Mouse (Mus musculus): ENCODE measurements around the gene Grwd1. TPM values are rescaled to one million over a fixed set of nuclear protein-coding genes. Genes with fewer than 3 reads are reported as not detected.
"Not testable (repeated sequence)": the region's sequence is repeated elsewhere in the genome, so short reads cannot be mapped to it uniquely, and the experiment has no call there.

Gene Grwd1
- total RNA-seq (2012; rRNA removed), result 93.4 and 107 TPM in 2 replicates

GRCm38 (mm10) chr7:45830427-45831127, at the start of gene Grwd1:
TSS of gene Grwd1 (minus strand) at chr7:45830944.
- peak; percentile 90 for DNase-seq (ENCODE audit: low read depth, low spot score)
- H3K9ac ChIP-seq (ENCODE audit: insufficient read depth, low read depth, low read length, poor library complexity, severe bottlenecking), result peak within 1 kb of the TSS; percentile 99
- TF ChIP-seq HCFC1 (IDR thresholded peaks at IDR 0.05; ENCODE audit: borderline replicate concordance, insufficient read depth, low read length) (peak; percentile 88), MAFK (IDR thresholded peaks at IDR 0.05; ENCODE audit: insufficient read depth, low read depth, low read length) (no peak)
- no peaks in the 10 kb centered on the region for H3K9me3 ChIP-seq (ENCODE audit: control insufficient read depth, insufficient read depth, low read depth, low read length)
- in situ Hi-C loops (cut with MboI; ENCODE audit: low sequenced_read_pairs in 2 of 2, unreplicated experiment in 2 of 2), result no loop called here
- H3K4me1 ChIP-seq (ENCODE audit: control insufficient read depth in 2 of 2, insufficient read depth in 2 of 2, low read length in 2 of 2, poor library complexity in 1 of 2), result peaks cover 0 to 7% of the 10 kb centered on the region in 2 experiments; a peak in 2 of 4 replicates
- H3K27ac ChIP-seq (ENCODE audit: insufficient read depth, low read depth, low read length, poor library complexity, severe bottlenecking), result 0 out of 2 replicates have a peak within 1 kb of the TSS, but pooled peaks have one; percentile 60
- H3K4me3 ChIP-seq (ENCODE audit: insufficient read depth in 1 of 2, low read depth in 1 of 2, low read length in 2 of 2, poor library complexity in 1 of 2, severe bottlenecking in 1 of 2), result peak within 1 kb of the TSS; percentile 97 to 99
- peaks cover 34% of the 10 kb centered on the region for H3K36me3 ChIP-seq (ENCODE audit: control insufficient read depth, insufficient read depth, low read length, poor library complexity, severe bottlenecking)

DNA sequence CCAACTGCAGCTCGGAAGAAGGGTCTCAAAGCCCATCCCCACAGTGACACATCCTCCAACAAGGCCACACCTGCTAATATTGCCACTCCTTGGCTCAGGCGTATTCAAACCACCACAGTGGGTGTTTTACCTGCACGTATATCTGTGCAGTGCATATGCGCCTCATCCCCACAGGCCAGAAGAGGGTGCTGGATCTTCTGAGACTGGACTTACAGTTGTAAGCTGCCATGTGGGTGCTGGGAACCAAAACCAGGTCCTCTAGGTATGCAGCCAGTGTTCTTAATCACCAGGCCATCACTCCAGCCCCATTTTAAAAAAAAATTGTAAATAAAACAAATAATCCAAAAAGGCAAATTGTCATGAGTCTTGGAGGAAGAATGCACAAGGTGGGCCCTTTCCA, 49.8 kb upstream of the Grwd1 start:
- Histone ChIP-seq H3K27ac (ENCODE audit: insufficient read depth, low read depth, low read length, poor library complexity, severe bottlenecking) (no peak overlapping the region), H3K36me3 (ENCODE audit: control insufficient read depth, insufficient read depth, low read length, poor library complexity, severe bottlenecking) (peaks cover 15% of the 10 kb centered on the region), H3K4me1 (ENCODE audit: control insufficient read depth in 2 of 2, insufficient read depth in 2 of 2, low read length in 2 of 2, poor library complexity in 1 of 2) (no peaks in the 10 kb centered on the region), H3K9ac (ENCODE audit: insufficient read depth, low read depth, low read length, poor library complexity, severe bottlenecking) (no peak overlapping the region), H3K9me3 (ENCODE audit: control insufficient read depth, insufficient read depth, low read depth, low read length) (no peaks in the 10 kb centered on the region), H3K4me3 (ENCODE audit: insufficient read depth in 1 of 2, low read depth in 1 of 2, low read length in 2 of 2, poor library complexity in 1 of 2, severe bottlenecking in 1 of 2) (peak overlapping the region in 1 of 2 experiments; percentile 37; a peak in 1 of 4 replicates)
- no peak for DNase-seq (ENCODE audit: low read depth, low spot score)
- in situ Hi-C loops (cut with MboI; ENCODE audit: low sequenced_read_pairs in 2 of 2, unreplicated experiment in 2 of 2), result no loop called here
- TF ChIP-seq CHD2 (IDR thresholded peaks at IDR 0.05; ENCODE audit: low read depth, low read length) (no peak), MAFK (IDR thresholded peaks at IDR 0.05; ENCODE audit: insufficient read depth, low read depth, low read length) (no peak), HCFC1 (IDR thresholded peaks at IDR 0.05; ENCODE audit: borderline replicate concordance, insufficient read depth, low read length) (no peak), ZC3H11A (IDR thresholded peaks at IDR 0.05; ENCODE audit: borderline replicate concordance, low read depth, low read length) (no peak), ZNF384 (IDR thresholded peaks at IDR 0.05; ENCODE audit: low read depth, low read length) (no peak)

DNA sequence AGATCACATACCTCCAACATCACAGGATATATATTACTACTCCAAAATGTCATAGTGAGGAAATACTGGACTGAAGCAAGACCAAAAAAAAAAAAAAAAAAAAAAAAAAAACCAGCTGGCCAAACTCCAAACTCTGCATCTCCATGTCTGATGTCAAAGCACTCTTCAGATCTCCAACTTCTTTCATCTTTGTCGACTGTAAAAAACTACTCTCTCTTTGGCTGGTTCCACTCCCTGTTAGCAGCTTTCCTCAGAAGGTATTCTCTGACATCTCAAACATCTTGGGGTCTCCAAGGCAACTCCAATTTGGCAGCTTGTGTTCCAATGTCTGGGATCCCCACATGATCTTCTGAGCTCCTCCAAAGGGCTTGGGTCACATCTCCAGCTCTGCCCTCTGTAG, 47.5 kb upstream of the Grwd1 start, which contains the start of gene Grin2d:
Grin2d (minus strand) TSS at position 101 of the 400 bp plus-strand sequence.
- in situ Hi-C loops (cut with MboI; ENCODE audit: low sequenced_read_pairs in 2 of 2, unreplicated experiment in 2 of 2); H3K4me3 ChIP-seq (ENCODE audit: insufficient read depth in 1 of 2, low read depth in 1 of 2, low read length in 2 of 2, poor library complexity in 1 of 2, severe bottlenecking in 1 of 2); H3K27ac ChIP-seq (ENCODE audit: insufficient read depth, low read depth, low read length, poor library complexity, severe bottlenecking); H3K9me3 ChIP-seq (ENCODE audit: control insufficient read depth, insufficient read depth, low read depth, low read length); H3K9ac ChIP-seq (ENCODE audit: insufficient read depth, low read depth, low read length, poor library complexity, severe bottlenecking); H3K4me1 ChIP-seq (ENCODE audit: control insufficient read depth in 2 of 2, insufficient read depth in 2 of 2, low read length in 2 of 2, poor library complexity in 1 of 2); DNase-seq (ENCODE audit: low read depth, low spot score): not testable (repeated sequence)
- peaks cover 22% of the 10 kb centered on the region for H3K36me3 ChIP-seq (ENCODE audit: control insufficient read depth, insufficient read depth, low read length, poor library complexity, severe bottlenecking)

DNA sequence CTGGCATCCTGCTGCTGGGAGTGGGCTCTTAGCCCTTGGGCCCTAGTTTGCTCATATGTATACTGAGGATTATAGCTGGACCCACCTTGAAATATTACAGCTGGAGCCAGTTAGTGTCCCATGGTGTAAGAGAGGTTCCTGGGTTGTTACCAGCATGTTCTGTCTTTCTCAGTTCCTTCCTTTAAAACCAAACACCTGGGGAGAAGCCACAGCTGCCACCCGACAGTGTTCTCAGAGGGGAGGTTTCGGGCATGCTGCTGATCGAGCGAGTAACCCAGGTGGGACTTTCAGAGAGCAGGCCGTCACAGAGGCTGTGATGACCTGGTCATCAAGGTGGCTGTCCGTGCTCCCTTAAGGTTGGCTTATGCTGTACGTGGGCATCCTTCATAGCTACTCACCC, 46.2 kb upstream of the Grwd1 start:
- no peaks in the 10 kb centered on the region for H3K9me3 ChIP-seq (ENCODE audit: control insufficient read depth, insufficient read depth, low read depth, low read length)
- no peak for DNase-seq (ENCODE audit: low read depth, low spot score)
- no peak for TF ChIP-seq HCFC1 (IDR thresholded peaks at IDR 0.05; ENCODE audit: borderline replicate concordance, insufficient read depth, low read length)
- TF ChIP-seq MAFK (IDR thresholded peaks at IDR 0.05; ENCODE audit: insufficient read depth, low read depth, low read length), result no peak
- no peak for TF ChIP-seq ZC3H11A (IDR thresholded peaks at IDR 0.05; ENCODE audit: borderline replicate concordance, low read depth, low read length)
- TF ChIP-seq CHD2 (IDR thresholded peaks at IDR 0.05; ENCODE audit: low read depth, low read length), result no peak
- TF ChIP-seq ZNF384 (IDR thresholded peaks at IDR 0.05; ENCODE audit: low read depth, low read length), result no peak
- peaks cover 1 to 5% of the 10 kb centered on the region in 2 experiments; a peak in 2 of 4 replicates for H3K4me1 ChIP-seq (ENCODE audit: control insufficient read depth in 2 of 2, insufficient read depth in 2 of 2, low read length in 2 of 2, poor library complexity in 1 of 2)
- peaks cover 17% of the 10 kb centered on the region for H3K36me3 ChIP-seq (ENCODE audit: control insufficient read depth, insufficient read depth, low read length, poor library complexity, severe bottlenecking)
- H3K4me3 ChIP-seq (ENCODE audit: insufficient read depth in 1 of 2, low read depth in 1 of 2, low read length in 2 of 2, poor library complexity in 1 of 2, severe bottlenecking in 1 of 2), result no peak overlapping the region
- H3K27ac ChIP-seq (ENCODE audit: insufficient read depth, low read depth, low read length, poor library complexity, severe bottlenecking), result no peak overlapping the region
- in situ Hi-C loops (cut with MboI; ENCODE audit: low sequenced_read_pairs in 2 of 2, unreplicated experiment in 2 of 2), result no loop called here
- no peak overlapping the region for H3K9ac ChIP-seq (ENCODE audit: insufficient read depth, low read depth, low read length, poor library complexity, severe bottlenecking)

Measured in ES-E14 (cell line).